Mouse (Mus musculus) cerebellum, adult 2 months (tissue): ENCODE results near the gene Ncan.

Experiments
- CTCF ChIP-seq: fragments of 200-500 bp; IDR thresholded peaks from 2 replicates; pipeline ENCODE4 v1.5.1; 2011; ENCODE audit warnings: low read depth, mild to moderate bottlenecking, control low read depth, low read length, moderate library complexity, borderline replicate concordance; ENCODE audit not compliant: insufficient read depth
- POLR2A ChIP-seq: fragments of 200-500 bp; IDR thresholded peaks from 2 replicates; pipeline ENCODE4 v1.6.1; 2011; ENCODE audit warnings: low read length, control low read depth, borderline replicate concordance; ENCODE audit not compliant: insufficient read depth

DNA sequence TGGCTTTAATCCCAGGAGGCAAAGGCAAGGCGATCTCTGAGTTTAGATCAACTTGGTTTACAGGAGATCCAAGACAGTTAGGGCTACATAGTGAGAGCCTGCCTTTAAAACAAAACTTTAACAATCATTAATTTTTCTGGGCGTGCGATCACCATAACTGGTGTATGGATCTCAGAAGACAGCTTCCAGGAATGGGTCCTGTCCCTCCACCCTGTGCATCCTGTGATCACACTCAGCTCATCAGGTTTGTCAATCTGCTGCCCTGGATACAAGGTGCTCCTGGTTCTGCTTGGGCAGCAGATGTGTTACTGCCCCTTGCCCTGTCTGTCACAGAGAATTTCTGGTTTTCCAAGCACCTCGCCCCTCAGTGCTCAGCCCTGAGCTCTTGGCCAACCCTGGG lies 38.5 kb upstream of the Ncan start:
- TF ChIP-seq CTCF (no peak), POLR2A (no peak)
